Mouse (Mus musculus) liver, embryonic 14.5 days (tissue): ENCODE measurements around the gene Mta2. TPM values are rescaled to one million over a fixed set of nuclear protein-coding genes. Genes with fewer than 3 reads are reported as not detected.
"Not testable (repeated sequence)": the region's sequence is repeated elsewhere in the genome, so short reads cannot be mapped to it uniquely, and the experiment has no call there.

Source experiments
- ATAC-seq: fragments of 200-750 bp; cut with Nextera tagmentation; 2 replicates; pipeline ENCODE4 v1.8.0; 2017; ENCODE audit warnings: moderate number of reproducible peaks, mild to moderate bottlenecking, moderate library complexity; ENCODE audit not compliant: insufficient read depth
- DNase-seq, 3 experiments: peaks; one replicate each; pipeline ENCODE4 v3.0.0-alpha.2; 2012 to 2013; ENCODE audit warnings: low read depth in 3 of 3, low spot score in 3 of 3
- H3K27ac ChIP-seq: fragments of 300-500 bp; sonication (generic); 2 replicates; pipeline ENCODE4 v1.5.1; 2014; ENCODE audit warnings: moderate library complexity, mild to moderate bottlenecking, control low read depth, inconsistent platforms
- H3K27me3 ChIP-seq: fragments of 300-500 bp; sonication (generic); 2 replicates; pipeline ENCODE4 v1.6.1; 2014; ENCODE audit warnings: mild to moderate bottlenecking, low read length, moderate library complexity; ENCODE audit not compliant: control insufficient read depth, insufficient read depth
- H3K36me3 ChIP-seq: fragments of 300-500 bp; sonication (generic); replicated peaks from 2 replicates; pipeline ENCODE4 v1.6.1; 2014; ENCODE audit warnings: low read depth; ENCODE audit not compliant: control insufficient read depth, insufficient read depth
- H3K4me1 ChIP-seq, 2 experiments: fragments of 200-500 bp in 1 of 2; fragments of 300-500 bp in 1 of 2; sonication (generic) in 1 of 2; replicated peaks; 2 replicates each; pipeline ENCODE4 v1.6.1; 2012 to 2014; ENCODE audit warnings: antibody characterized with exemption in 1 of 2, inconsistent platforms in 1 of 2, low read length in 1 of 2; ENCODE audit not compliant: control insufficient read depth in 2 of 2, insufficient read depth in 2 of 2
- H3K4me2 ChIP-seq: fragments of 300-500 bp; sonication (generic); 2 replicates; pipeline ENCODE4 v1.6.1; 2014; ENCODE audit warnings: low read depth, mild to moderate bottlenecking, control low read depth, moderate library complexity
- H3K4me3 ChIP-seq, 2 experiments: fragments of 200-500 bp in 1 of 2; fragments of 300-500 bp in 1 of 2; sonication (generic) in 1 of 2; 2 replicates each; pipeline ENCODE4 v1.5.1; 2012 to 2014; ENCODE audit warnings: low read depth in 2 of 2, low read length in 2 of 2, mild to moderate bottlenecking in 2 of 2, control low read depth in 1 of 2, inconsistent platforms in 1 of 2, moderate library complexity in 1 of 2; ENCODE audit not compliant: insufficient read depth in 1 of 2
- H3K9ac ChIP-seq: fragments of 300-500 bp; sonication (generic); replicated peaks from 2 replicates; pipeline ENCODE4 v1.6.1; 2014; ENCODE audit warnings: mild to moderate bottlenecking, control low read depth, moderate library complexity
- H3K9me3 ChIP-seq: fragments of 300-500 bp; sonication (generic); 2 replicates; pipeline ENCODE4 v1.6.1; 2016; ENCODE audit warnings: low read length, mixed read lengths; ENCODE audit not compliant: control insufficient read depth
- CTCF ChIP-seq: IDR thresholded peaks from 2 replicates; pipeline ENCODE4 v1.5.1; 2016; ENCODE audit warnings: antibody characterized with exemption, low read depth, control low read depth
- EP300 ChIP-seq: IDR thresholded peaks from 2 replicates; pipeline ENCODE4 v1.6.1; 2016; ENCODE audit warnings: antibody characterized with exemption, low read depth
- WGBS: fragments of 180-500 bp; shearing (Covaris S2); extraction: QIAGEN DNeasy Blood & Tissue Kit; methylation state at CpG from one replicate; pipeline ENCODE4 v1.1.7; 2014; ENCODE audit not compliant: insufficient replicate concordance; 5-methylcytosine and 5-hydroxymethylcytosine counted together
- polyA plus RNA-seq, 2 experiments: library from polyadenylated mRNA; depleted of rRNA in 1 of 2; stranded (reverse) in 1 of 2; unstranded in 1 of 2; fragments of >200 nt; fragmentation: Nextera tagmentation in 1 of 2; extraction: Ambion mirVana in 1 of 2; gene quantifications; 2 replicates each; pipeline versions ENCODE4 v1.2.1 to v1.2.3; 2012 to 2014

The Mta2 gene
- polyA plus RNA-seq, 2 experiments, result 18.5 to 23.0 TPM

DNA sequence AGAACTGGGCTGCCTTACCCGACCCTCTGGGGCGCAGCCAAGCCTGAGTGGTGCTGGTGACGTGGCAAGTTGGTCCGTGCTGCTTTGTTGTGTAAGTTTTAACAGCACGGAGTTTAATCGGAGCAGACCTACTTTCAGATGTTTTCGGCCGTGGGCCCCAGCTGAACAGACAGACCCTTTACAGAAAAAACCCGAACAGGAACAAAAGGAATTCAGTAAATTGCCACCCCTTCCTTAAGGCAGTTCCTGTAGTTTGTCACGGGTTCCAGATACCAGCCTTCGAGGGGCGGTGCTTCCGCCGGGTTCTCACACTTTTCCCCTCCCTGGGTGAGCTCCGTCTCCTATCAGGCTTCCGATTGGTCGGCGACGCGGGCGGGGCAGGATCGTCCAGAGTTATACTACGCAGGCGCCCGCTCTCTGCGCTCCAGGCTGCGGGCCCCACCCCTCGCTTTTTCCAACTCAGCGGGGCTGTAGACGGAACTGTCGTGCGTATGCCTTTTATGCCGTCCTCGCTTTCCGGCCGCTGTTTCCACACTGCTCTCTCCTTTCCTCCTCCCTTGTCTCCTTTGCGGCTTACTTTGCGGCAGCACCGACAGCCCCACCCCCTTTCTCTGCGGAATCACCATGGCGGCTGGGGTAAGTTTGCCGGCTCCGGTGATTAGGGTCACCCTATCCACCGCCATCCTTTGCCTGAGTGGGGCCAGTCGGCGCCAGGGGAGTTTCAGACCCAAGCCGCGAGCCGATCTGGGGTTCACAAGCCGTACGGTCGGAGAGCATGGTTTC, 25.1 kb downstream of the Mta2 start, which contains the start of gene Eef1g:
Gene Eef1g (plus strand): TSS at position 452 of the 783 bp plus-strand sequence.
- peaks cover 61% of the 10 kb centered on the region for H3K36me3 ChIP-seq
- H3K9me3 ChIP-seq, result no peaks in the 10 kb centered on the region
- no peaks in the 10 kb centered on the region for H3K27me3 ChIP-seq
- DNase-seq (peak; percentile 99), ATAC-seq (peak; percentile 99)
- peaks cover 8% of the 10 kb centered on the region in 2 experiments for H3K4me1 ChIP-seq
- H3K4me3 ChIP-seq, result peak within 1 kb of the TSS; percentile 68 to 91
- peak within 1 kb of the TSS; percentile 81 for H3K4me2 ChIP-seq
- H3K27ac ChIP-seq, result peak within 1 kb of the TSS; percentile 76
- peak within 1 kb of the TSS; percentile 73 for H3K9ac ChIP-seq
- WGBS, result under 1% methylated on average over 52 of the region's 52 CpGs
- TF ChIP-seq CTCF (no peak), EP300 (no peak)

DNA sequence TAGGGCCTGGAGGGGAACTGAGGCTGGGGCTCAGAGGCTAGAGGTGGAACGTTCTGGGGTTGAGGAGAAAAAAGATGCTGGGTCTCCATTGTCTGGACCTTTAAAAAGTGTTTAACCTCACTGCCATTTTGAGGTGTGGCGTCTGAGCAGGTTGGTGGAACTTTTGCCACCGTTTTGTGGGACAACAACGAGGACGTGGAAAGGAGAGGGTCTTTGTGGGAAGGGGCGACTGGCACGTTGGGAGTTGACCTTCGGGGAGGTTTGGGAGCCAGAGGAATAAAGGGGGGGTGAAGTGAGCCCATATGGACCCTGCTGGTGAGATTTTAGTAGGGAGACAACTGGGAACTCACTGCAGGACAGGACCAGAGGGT, 25.7 kb downstream of the Mta2 start:
- Histone ChIP-seq H3K4me2 (peak overlapping the region; percentile 73), H3K4me1 (peaks cover 8% of the 10 kb centered on the region in 2 experiments), H3K9ac (peak overlapping the region; percentile 73), H3K27me3 (no peaks in the 10 kb centered on the region), H3K36me3 (peaks cover 63% of the 10 kb centered on the region), H3K27ac (peak overlapping the region; percentile 69), H3K4me3 (peak overlapping the region; percentile 66 to 91), H3K9me3 (no peaks in the 10 kb centered on the region)
- WGBS, result 0% methylated on average over 8 of the region's 8 CpGs
- no peak for ATAC-seq
- DNase-seq, result no peak
- TF ChIP-seq EP300, result no peak
- TF ChIP-seq CTCF, result no peak

GRCm38 (mm10) chr19:8967893-8968292, 26.2 kb downstream of the Mta2 start:
- Histone ChIP-seq H3K9ac (peak overlapping the region; percentile 73), H3K4me2 (peak overlapping the region; percentile 73), H3K9me3 (no peaks in the 10 kb centered on the region), H3K4me3 (peak overlapping the region; percentile 66 to 91), H3K27me3 (no peaks in the 10 kb centered on the region), H3K36me3 (peaks cover 63% of the 10 kb centered on the region), H3K4me1 (peaks cover 8% of the 10 kb centered on the region in 2 experiments), H3K27ac (peak overlapping the region; percentile 69)
- TF ChIP-seq EP300 (no peak), CTCF (no peak)
- DNase-seq (no peak), ATAC-seq (no peak)
- 4% methylated on average over 9 of the region's 9 CpGs for WGBS

DNA sequence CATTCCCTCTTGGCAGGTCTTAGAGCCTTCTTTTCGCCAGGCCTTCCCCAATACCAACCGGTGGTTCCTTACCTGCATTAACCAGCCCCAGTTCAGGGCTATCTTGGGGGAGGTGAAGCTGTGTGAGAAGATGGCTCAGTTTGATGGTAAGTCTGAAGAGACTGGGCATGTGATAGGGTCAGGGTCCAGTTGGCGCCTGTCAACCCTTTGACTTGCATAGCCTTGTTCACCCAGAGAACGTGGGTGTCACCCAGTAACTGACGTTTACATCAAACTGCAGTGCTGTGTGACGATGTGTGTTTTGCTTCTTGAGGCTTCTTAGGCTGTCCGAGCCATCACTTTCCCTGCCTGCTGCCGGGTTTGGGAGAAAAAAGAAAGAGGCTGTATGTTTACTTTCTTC, 30.8 kb downstream of the Mta2 start:
- not testable (repeated sequence) for H3K9me3 ChIP-seq, H3K27ac ChIP-seq, H3K4me3 ChIP-seq, ATAC-seq, H3K27me3 ChIP-seq, H3K9ac ChIP-seq, H3K4me1 ChIP-seq, H3K4me2 ChIP-seq, DNase-seq
- 76% methylated on average over 8 of the region's 8 CpGs for WGBS
- peaks cover 80% of the 10 kb centered on the region for H3K36me3 ChIP-seq

DNA sequence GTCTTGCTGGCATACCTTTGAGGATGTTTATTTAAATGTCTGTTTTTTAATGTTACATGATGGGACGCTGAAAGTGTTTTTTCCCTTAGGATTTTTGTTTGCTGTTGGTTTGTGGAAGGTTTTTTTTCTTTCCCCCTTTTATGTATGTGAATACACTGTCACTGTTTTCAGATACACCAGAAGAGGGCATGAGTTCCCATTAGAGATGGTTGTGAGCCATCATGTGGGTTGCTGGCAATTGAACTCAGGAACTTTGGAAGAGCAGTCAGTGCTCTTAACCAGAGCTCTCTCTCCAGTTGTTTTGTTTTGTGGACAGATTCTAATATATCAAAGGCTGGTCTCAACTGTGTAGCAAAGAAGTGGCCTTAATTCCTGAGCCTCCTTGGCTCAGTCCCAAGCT, 33.0 kb downstream of the Mta2 start:
- no peak for DNase-seq
- Histone ChIP-seq H3K27ac (no peak overlapping the region), H3K4me3 (no peak overlapping the region), H3K4me1 (no peaks in the 10 kb centered on the region), H3K27me3 (no peaks in the 10 kb centered on the region), H3K36me3 (peaks cover 94% of the 10 kb centered on the region), H3K4me2 (no peak overlapping the region), H3K9me3 (no peaks in the 10 kb centered on the region), H3K9ac (no peak overlapping the region)
- ATAC-seq, result no peak
- 85% methylated on average over 1 of the region's 1 CpGs for WGBS
- TF ChIP-seq EP300, result no peak
- TF ChIP-seq CTCF, result no peak
